Mouse (Mus musculus) brain, embryonic 14.5 days (tissue): ENCODE results near the gene Ero1lb.
"Not testable (repeated sequence)": the region's sequence is repeated elsewhere in the genome, so short reads cannot be mapped to it uniquely, and the experiment has no call there.

Experiments
- CTCF ChIP-seq: fragments of 200-500 bp; IDR thresholded peaks from 2 replicates; pipeline ENCODE4 v1.5.1; 2012; ENCODE audit warnings: inconsistent platforms, mild to moderate bottlenecking, moderate library complexity, borderline replicate concordance; ENCODE audit not compliant: insufficient read depth, insufficient read length; ENCODE audit errors: extremely low read depth
- POLR2A ChIP-seq: fragments of 200-500 bp; IDR thresholded peaks from 2 replicates; pipeline ENCODE4 v1.6.1; 2012; ENCODE audit warnings: mild to moderate bottlenecking, inconsistent platforms, borderline replicate concordance; ENCODE audit not compliant: poor library complexity, insufficient read depth, insufficient read length, severe bottlenecking; ENCODE audit errors: extremely low read depth

GRCm38 (mm10) chr13:12630252-12630651 lies 64.6 kb downstream of the Ero1lb start:
- TF ChIP-seq CTCF, POLR2A: not testable (repeated sequence)
